Mouse (Mus musculus): Measurements from ENCODE around the gene Cish.

Cish gene

GRCm38 (mm10) chr9:107278527-107279377, 17.1 kb upstream of the Cish start:
- DNase-seq: no peak

- DNase-seq: no peak
These were observed 16.2 kb upstream of the Cish start for GRCm38 (mm10) chr9:107279378-107280321.

- peak in 1 of 2 experiments; percentile 16 for DNase-seq
These were observed 15.4 kb upstream of the Cish start for GRCm38 (mm10) chr9:107280322-107281027.

DNA sequence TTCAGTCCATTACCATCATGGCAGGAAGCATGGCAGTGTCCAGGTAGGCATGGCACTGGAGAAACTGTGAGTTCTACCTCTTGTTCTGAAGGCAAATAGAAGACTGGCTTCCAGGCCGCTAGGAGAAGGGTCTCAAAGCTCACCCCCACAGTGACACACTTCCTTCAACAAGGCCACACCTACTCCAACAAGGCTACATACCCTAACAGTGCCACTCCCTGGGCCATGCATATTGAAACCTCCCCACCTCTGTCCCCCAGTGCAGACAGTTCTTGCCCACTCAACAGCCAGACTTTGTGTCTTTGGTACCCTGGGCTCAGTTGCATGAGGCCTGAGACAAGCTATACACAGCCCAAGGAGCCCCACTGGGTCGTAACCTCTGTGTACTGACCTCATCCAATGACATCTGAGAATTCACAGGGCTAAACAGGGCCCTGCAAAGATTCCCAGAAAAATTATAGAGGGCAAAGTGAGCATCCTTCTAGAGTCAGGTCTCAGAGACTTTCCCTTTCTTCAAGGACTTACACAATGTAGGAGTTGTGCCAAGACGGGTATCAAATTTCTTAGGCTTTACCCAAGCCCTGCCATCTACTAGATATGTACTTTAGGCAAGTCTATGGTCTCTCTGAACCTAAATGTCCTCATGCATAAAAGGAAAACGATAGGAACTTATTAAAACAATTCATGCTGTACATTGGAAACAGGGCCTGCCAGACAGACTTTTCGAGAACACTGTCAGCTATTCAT, 14.4 kb upstream of the Cish start:
- no peak for DNase-seq

- DNase-seq: no peak
These were observed 12.9 kb upstream of the Cish start for GRCm38 (mm10) chr9:107282951-107283350.

- peak in 1 of 2 experiments; percentile 30 for DNase-seq
These were observed 10.8 kb upstream of the Cish start for GRCm38 (mm10) chr9:107285009-107285408.

DNA sequence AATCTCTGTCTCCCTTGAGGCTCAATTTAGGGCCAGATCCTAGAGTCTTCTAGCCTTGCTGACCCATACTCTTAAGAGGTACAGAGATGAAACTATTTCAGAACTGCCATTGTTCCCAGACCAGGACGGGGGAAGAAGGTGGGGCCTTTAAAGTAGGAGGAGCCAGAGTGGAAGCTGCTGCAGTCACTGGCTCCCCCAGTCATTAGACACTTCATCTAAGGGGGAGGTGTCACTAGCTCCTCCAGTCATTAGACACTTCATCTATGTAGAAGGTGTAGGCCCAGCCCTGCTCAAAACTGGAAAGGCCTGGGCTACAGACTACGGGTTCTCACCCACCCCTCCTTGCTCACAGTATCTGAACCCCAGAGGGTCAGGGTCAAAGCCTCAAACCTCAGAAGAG, 8.5 kb upstream of the Cish start:
- no peak for DNase-seq

DNA sequence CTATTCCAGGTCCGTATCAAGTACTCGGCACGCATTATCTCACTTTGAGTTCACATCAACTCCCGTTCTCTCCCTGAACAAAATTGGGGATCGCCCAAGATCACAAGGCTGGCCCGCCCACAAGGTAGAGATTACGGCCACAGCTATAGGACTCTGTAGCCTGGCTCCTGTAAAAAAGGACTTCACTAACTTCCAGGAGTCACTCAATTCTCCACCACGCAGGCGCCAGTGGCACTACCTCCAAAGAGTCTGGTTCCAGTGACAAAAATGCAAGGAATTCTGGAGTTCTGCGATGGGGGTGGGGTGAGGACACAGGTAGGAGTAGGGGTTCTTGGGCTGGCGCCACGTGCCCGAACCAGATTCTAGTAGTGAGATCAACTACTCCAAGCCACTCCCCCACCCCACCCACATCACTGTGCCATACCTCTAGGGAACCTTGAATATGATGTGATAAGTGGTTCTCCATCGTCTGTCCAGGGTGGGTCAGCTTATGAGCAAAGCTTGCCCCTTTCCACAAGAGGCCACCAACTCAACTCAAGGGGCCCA, 7.6 kb upstream of the Cish start:
- no peak for DNase-seq

DNA sequence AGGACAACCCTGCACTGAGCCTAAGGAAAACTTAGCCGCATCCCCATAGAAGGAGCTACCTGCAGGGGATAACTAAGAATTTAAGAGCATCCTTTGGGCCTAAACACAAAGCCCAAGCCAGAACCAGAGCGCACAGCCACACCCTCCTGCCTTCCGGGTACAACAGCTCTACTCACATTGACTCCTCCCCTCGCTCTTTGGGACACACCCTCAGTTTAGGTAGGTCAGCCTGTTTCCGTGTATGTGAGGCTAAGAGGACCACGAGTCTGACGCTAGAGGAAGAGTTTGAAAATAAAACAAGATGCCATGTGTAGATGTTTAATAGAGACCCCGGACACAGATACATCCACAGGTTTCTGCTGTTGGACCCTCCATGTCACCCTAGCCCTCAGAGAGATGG, 7.1 kb upstream of the Cish start:
- peak; percentile 43 to 49 for DNase-seq

GRCm38 (mm10) chr9:107289211-107290076, 6.4 kb upstream of the Cish start, which contains the start of gene Mapkapk3:
TSS of gene Mapkapk3 (minus strand) at chr9:107289877.
- DNase-seq: peak; percentile 84 to 87

GRCm38 (mm10) chr9:107290897-107291296, 4.9 kb upstream of the Cish start:
- DNase-seq: peak; percentile 64 to 84

DNA sequence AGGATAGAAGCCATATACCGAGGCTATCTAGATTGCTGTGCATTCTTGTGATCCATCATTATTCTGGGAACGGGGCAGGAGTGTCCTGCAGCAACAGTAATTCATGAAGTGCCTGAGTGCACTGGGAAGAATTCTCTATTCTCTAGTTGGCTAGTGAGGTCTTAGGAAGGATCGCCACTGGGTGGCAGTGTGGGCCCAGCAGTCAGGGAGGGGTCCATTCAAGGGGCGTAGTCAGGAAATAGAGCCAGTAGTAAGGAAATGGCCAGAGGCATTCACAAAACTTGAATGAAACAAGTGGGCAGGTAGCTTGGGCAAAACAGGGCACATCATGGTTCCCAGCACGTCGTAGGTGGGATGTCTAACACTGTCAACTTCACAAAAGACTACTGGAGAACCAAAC, 1.6 kb upstream of the Cish start:
- DNase-seq: peak; percentile 59 to 87

GRCm38 (mm10) chr9:107295616-107296015, 210 bp upstream of the Cish start:
- no peak for DNase-seq

DNA sequence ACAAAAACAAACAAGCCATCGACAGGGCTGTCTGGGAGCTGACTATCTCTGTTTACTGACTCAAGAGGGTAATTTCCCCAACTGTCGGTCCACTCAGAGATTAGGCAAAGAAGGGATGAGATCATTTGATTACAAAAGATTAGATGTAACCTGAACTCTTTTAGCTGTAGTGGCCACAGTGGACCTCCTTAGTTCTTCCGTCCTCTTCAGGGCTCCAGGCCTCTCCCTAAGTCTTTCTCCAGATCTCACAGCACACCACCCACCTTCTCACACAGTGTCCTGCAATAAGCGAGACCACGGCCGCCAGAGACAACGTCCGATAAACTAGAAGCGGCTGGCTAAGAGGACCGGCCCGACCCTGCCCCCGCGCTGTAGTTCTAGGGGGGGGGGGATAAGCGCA, 215 bp downstream of the Cish start:
- no peak for DNase-seq

DNA sequence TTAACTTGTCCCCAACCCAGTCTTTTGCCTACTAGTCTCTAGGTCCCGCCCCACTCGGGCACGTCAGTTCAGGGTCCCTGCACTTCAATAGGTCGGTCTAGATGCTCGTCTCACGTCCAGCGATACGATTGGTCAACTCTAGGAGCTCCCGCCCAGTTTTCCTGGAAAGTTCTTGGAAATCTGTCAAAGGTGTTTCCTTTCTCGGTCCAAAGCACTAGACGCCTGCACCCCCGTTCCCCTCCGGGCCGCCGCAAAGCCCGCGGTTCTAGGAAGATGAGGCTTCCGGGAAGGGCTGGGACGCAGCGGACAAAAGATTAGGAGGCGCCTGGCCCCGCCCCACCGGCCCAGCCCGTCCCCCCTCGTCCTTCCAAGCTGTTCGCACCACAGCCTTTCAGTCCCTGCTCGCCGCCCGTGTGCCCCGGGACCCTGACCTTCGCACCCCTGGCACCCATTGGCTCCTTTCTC, 707 bp downstream of the Cish start:
- peak; percentile 80 to 89 for DNase-seq

DNA sequence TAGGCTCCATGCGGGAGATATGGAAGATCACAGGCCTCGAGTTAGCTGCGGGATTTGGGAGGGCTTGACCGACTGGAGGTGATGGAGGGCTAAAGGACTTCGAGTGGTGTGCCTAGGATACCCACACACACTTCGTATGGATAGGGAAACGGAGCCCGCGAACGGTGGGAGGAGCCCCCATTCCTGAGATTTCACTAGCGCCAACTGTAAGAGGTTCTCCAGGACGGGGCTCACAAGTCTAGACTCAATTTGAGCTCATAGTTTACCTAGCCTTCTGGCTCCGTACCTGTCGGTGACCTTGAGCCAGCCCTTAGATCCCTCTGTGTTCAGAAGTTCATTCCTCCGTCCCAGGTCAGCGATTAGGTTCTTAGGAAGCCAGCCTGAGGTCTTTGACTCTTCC, 1.2 kb downstream of the Cish start:
- DNase-seq: no peak

DNA sequence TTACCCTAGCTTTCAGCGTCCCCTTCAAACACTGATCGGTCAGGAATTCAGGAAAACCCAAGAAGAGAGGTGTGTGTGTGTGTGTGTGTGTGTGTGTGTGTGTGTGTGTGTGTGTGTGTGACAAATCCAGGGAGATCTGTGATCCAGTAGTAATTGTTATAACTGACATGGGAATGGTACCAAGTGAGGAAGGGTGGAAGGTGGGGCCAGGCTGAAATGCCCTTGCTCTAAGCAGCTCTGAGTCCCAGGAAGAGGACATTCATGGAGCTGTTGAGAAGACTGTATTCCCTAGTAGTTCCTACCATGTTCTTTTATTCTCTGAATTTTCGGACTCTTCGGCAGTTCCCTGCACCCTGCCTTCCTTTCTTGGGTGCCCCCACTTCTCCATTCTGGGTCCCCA, 1.8 kb downstream of the Cish start:
- no peak for DNase-seq

DNA sequence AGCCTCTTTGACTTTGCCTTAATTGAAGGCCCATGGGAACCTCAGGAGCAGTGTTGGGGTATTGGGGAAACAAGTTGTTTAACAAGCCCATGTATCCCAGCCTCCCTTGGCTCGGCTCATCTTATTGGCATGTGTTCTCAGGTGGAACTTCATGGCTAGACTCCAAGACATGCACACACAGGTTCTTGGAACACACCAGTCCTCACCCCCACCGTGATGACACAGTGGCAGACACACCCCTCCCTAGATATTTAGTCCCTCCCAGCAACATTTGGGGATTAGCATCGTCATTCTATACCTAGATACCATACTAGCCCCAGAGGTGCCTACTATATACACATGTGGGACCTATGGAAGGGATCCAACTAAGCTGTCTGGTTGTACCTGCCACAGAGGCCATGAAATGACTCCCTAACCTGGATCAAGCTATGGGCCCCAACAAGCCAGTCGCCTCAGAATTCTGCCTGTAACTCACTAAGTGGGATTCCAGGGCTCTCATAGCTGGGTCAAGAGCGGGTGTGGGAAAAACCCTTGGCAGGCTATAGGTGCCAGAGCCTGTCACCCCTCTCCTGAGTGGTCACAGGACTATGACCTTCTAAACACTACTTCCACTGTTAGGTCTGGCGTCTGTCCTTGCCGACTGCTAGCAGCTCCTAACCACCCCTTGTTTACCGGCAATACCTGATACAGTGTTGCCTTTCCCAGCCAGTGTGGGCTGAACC, 2.4 kb downstream of the Cish start:
- no peak for DNase-seq

- no peak for DNase-seq
These were observed 3.0 kb downstream of the Cish start for GRCm38 (mm10) chr9:107298876-107299275.

- DNase-seq: no peak
These were observed 4.0 kb downstream of the Cish start for GRCm38 (mm10) chr9:107299783-107300182.

Measured in spleen, adult 18-20 months (tissue).